Mouse (Mus musculus) retina, postnatal 7 days (tissue): ENCODE results near the gene Mettl7b.

Experiments used
- DNase-seq: peaks from one replicate; pipeline ENCODE4 v3.0.0-alpha.2; 2012; ENCODE audit warnings: low read depth, low spot score

Mettl7b gene

GRCm38 (mm10) chr10:128947496-128947895 lies 13.3 kb downstream of the Mettl7b start:
- no peak for DNase-seq

- DNase-seq, result no peak
Measured at GRCm38 (mm10) chr10:128945675-128946074, 15.1 kb downstream of the Mettl7b start.

DNA sequence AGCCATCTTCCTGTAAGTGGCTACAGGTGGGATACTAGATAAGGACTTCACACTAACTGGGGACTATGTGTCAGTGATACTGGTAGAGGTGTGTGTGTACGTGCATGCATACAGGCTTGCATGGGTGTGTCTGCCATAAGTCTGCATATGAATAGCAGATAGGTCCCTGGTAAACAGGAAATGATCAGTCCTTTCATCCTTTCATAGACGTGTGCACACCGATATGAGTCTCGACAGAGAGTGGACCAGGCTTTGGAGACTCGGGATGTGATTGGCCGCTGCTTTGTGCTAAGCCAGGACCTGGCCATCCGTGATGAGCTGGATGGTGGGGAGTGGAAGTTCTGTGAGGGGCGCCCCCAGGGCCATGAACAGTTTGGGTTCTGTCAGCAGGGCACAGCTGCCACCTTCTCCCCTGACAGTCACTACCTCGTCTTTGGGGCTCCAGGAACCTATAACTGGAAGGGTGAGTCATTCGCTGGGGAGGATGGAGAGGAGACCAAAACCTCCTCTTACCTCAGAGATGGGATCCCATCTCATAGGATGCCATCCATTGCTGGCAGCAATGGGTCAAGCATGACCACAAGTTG lies 20.2 kb downstream of the Mettl7b start:
- DNase-seq, result no peak

GRCm38 (mm10) chr10:128938974-128939373 lies 21.8 kb downstream of the Mettl7b start:
- no peak for DNase-seq

- no peak for DNase-seq
Measured at GRCm38 (mm10) chr10:128938457-128938856, 22.3 kb downstream of the Mettl7b start.

DNA sequence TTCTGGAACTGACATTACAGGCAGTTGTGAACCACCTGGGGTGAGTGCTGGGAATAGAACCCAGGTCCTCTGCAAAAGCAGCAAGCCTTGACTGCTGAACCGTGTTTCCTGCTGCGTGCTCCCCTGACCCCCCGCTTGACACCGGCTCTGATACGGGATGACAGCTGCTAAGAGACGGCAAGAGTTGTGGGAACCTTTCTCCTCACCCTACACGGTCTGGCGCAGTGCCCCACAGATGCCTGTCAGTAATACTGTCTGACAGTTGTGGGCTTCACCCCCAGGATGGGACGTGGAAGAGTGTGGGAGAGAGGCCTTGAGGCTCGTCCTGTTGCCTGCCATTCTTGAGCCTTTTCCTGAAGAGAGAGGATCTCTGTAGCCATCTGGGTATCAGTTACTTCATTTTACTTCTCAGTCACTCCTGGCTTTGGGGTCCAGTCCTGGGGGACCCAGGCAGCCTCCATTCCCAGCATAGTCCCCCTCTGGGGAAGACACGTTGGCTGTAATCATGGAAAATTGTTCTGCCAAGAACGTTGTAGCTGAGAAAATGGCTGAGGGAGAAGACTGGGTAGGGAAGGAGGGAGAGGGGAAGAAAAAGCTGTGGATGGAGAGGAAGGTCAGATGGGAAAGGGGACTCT lies 22.9 kb downstream of the Mettl7b start:
- DNase-seq, result no peak

DNA sequence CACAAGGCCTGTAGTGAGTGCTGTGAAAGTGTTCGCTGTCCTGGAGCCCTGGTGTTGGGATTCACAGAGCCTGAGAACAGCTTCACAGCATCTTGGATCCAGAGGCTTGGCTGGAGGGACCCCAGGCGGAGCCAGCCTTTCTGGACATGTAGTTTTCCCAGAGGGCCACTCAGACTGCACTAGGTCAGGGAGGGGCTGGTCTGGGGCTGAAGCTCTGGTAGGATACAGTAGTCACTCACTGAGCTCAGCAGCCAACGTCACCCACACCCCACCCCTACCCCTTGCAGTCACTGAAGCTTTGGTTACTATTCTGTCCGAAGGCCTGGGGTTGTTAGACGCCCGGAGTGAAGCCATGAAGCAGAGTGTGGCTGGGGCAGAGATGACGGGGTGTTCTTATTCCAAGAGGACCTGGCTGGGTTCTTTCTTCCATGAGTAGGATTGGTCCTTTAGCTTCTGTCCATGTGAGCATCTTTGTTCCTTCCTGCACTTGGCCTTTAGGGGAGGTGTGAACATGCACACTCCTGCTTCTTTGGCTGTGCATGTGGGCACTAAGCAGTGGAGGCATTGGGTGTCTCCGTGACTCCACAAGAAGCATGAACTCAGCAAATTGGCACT lies 24.9 kb downstream of the Mettl7b start:
- DNase-seq, result no peak

GRCm38 (mm10) chr10:128934997-128935787 lies 25.6 kb downstream of the Mettl7b start:
- DNase-seq, result no peak

GRCm38 (mm10) chr10:128933976-128934721 lies 26.6 kb downstream of the Mettl7b start:
- no peak for DNase-seq

- DNase-seq, result no peak
Measured at GRCm38 (mm10) chr10:128933574-128933973, 27.2 kb downstream of the Mettl7b start, which contains the start of gene Itga7. Itga7 (plus strand) TSS chr10:128933818.

GRCm38 (mm10) chr10:128931441-128931840 lies 29.3 kb downstream of the Mettl7b start:
- DNase-seq, result no peak

- DNase-seq, result no peak
Measured at GRCm38 (mm10) chr10:128929638-128930378, 31.0 kb downstream of the Mettl7b start.

GRCm38 (mm10) chr10:128928356-128928755 lies 32.4 kb downstream of the Mettl7b start:
- no peak for DNase-seq

DNA sequence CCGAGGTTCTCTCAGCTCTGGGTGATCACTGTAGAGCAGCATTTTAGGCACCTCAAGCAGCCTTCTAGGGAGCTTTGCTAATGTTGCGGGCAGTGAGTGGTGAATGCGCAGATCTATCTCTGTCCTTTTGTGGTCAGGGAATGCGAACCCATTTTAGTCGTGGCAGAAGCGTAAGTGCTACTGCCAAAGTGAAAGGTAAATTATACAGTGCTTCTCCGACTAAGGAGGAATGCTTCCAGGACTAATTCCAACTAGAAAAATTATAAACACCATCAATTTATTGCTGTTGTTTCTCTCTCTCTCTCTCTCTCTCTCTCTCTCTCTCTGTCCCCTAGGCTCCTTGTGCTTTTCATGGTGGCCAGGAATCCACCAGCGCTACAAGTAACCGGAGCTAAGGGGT lies 36.9 kb downstream of the Mettl7b start, which contains the start of gene Bloc1s1:
Gene Bloc1s1, minus strand, starts transcription at position 101 of the 400 bp plus-strand sequence.
- no peak for DNase-seq

- peak; percentile 78 for DNase-seq
Measured at GRCm38 (mm10) chr10:128923013-128923691, 37.6 kb downstream of the Mettl7b start.

DNA sequence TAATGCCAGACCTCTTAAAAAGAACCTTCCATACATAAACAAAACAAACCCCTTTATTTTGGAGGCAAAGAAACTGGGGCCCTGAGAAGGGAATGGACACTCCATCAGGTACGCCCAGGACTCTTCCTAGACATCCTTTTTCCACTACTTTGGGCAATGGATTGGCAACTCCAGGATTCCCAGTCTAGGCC lies 38.1 kb downstream of the Mettl7b start, which contains the start of gene Rdh5:
Gene Rdh5, minus strand, starts transcription at position 67 of the 191 bp plus-strand sequence.
- DNase-seq, result no peak

GRCm38 (mm10) chr10:128921883-128922821 lies 38.6 kb downstream of the Mettl7b start:
- DNase-seq, result no peak

GRCm38 (mm10) chr10:128921251-128921650 lies 39.5 kb downstream of the Mettl7b start:
- no peak for DNase-seq

DNA sequence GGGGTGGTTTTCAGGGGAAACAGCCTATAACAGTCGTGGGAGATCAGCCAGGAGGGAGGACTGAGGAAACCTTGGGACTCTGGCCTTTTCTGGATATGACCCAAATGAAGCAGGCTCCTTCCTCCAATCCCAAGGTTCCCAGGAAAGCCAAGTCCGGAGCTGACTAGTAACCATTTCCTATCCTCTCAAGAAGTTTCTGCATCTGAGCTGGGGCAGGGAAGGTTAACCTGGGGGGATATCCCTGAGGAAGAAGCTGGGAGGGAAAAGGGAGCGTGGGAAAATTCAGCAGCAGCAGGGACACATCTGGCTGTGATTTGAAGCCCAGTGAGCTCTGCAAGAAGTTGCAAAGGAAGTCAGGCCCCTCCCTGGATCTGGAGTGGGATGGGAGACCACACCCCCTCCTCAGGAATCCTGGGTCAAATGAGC lies 40.0 kb downstream of the Mettl7b start:
- no peak for DNase-seq
